Mouse (Mus musculus) hindbrain, embryonic 14.5 days (tissue): Measurements from ENCODE around the gene Ubl4b. TPM values are rescaled to one million over a fixed set of nuclear protein-coding genes. Genes with fewer than 3 reads are reported as not detected.

Source experiments
- ATAC-seq: fragments of 200-750 bp; cut with Nextera tagmentation; 2 replicates; pipeline ENCODE4 v1.8.0; 2017; ENCODE audit warnings: moderate number of reproducible peaks, mild to moderate bottlenecking, moderate TSS enrichment, moderate library complexity; ENCODE audit not compliant: low FRiP score
- DNase-seq: peaks from one replicate; pipeline ENCODE4 v3.0.0-alpha.2; 2015; ENCODE audit warnings: low spot score
- H3K27ac ChIP-seq: fragments of 300-500 bp; sonication (generic); 2 replicates; pipeline ENCODE4 v1.5.1; 2014; ENCODE audit warnings: mild to moderate bottlenecking, moderate library complexity
- H3K27me3 ChIP-seq: fragments of 300-500 bp; sonication (generic); 2 replicates; pipeline ENCODE4 v1.6.1; 2014; ENCODE audit warnings: mild to moderate bottlenecking, low read length, mixed read lengths; ENCODE audit not compliant: control insufficient read depth, insufficient read depth
- H3K36me3 ChIP-seq: fragments of 300-500 bp; sonication (generic); replicated peaks from 2 replicates; pipeline ENCODE4 v1.6.1; 2014; ENCODE audit not compliant: control insufficient read depth, insufficient read depth
- H3K4me1 ChIP-seq: fragments of 300-500 bp; sonication (generic); replicated peaks from 2 replicates; pipeline ENCODE4 v1.6.1; 2014; ENCODE audit warnings: antibody characterized with exemption, low read length, mixed read lengths; ENCODE audit not compliant: control insufficient read depth, insufficient read depth
- H3K4me2 ChIP-seq: fragments of 300-500 bp; sonication (generic); replicated peaks from 2 replicates; pipeline ENCODE4 v1.6.1; 2014; ENCODE audit warnings: mild to moderate bottlenecking, moderate library complexity
- H3K4me3 ChIP-seq: fragments of 300-500 bp; sonication (generic); replicated peaks from 2 replicates; pipeline ENCODE4 v1.5.1; 2014; ENCODE audit warnings: mild to moderate bottlenecking, low read length
- H3K9ac ChIP-seq: fragments of 300-500 bp; sonication (generic); 2 replicates; pipeline ENCODE4 v1.6.1; 2014
- H3K9me3 ChIP-seq: fragments of 300-500 bp; sonication (generic); 2 replicates; pipeline ENCODE4 v1.6.1; 2016; ENCODE audit warnings: low read length; ENCODE audit not compliant: control insufficient read depth
- WGBS: fragments of 180-500 bp; shearing (Covaris S2); extraction: QIAGEN DNeasy Blood & Tissue Kit; methylation state at CpG from one replicate; pipeline ENCODE4 v1.1.7; 2014; 5-methylcytosine and 5-hydroxymethylcytosine counted together
- polyA plus RNA-seq: library from polyadenylated mRNA; unstranded; fragments of >200 nt; fragmentation: Nextera tagmentation; extraction: Ambion mirVana; gene quantifications from 2 replicates; pipeline ENCODE4 v1.2.1, GENCODE M21; 2014

The Ubl4b gene
- polyA plus RNA-seq, 1 experiment from 2014 or later, result not detected

DNA sequence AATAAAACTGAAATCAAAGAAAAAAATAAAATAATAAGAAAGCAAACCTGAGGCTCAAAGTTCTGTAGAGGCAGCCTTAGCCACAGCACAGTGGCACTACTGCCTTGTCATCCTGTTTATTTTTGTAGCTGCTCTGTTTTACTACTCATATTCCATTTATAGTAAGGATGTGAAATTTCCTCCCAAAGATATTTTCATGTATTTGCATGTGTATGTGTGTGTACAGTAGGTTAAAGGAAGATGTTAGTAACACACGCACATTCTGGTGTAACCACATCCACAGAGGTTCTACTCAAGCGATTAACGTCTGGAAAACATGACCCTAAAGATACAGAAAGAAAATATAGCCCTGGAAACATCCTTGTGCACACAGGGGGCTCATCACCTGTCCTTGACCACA, 21.9 kb upstream of the Ubl4b start:
- no peak overlapping the region for H3K27ac ChIP-seq
- ATAC-seq (no peak), DNase-seq (no peak)
- H3K4me3 ChIP-seq, result no peak overlapping the region
- no peak overlapping the region for H3K4me2 ChIP-seq
- H3K9me3 ChIP-seq, result no peaks in the 10 kb centered on the region
- no peaks in the 10 kb centered on the region for H3K36me3 ChIP-seq
- H3K27me3 ChIP-seq, result peaks cover 23% of the 10 kb centered on the region
- no peaks in the 10 kb centered on the region for H3K4me1 ChIP-seq
- WGBS, result 89% methylated on average over 3 of the region's 3 CpGs
- H3K9ac ChIP-seq, result no peak overlapping the region

DNA sequence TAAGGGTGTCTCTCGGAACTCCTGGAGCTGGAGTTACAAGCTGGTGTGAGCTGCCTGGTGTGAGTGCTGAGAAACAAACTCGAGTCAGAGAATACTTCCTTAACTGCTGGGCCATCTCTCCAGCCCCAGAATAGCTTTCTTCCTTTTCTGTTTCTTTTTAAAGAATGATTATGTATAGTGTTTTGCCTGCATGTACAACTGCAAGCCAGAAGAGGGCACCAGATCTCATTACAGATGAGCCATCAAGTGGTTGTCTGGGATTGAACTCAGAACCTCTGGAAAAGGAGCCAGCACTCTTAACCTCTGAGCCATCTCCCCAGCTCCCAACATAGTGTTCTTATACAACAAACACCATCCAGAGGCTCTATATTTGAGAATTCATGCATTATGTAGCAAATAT, 16.3 kb upstream of the Ubl4b start:
- Histone ChIP-seq H3K9me3 (no peaks in the 10 kb centered on the region), H3K9ac (no peak overlapping the region), H3K4me3 (no peak overlapping the region), H3K4me1 (no peaks in the 10 kb centered on the region), H3K4me2 (no peak overlapping the region), H3K36me3 (no peaks in the 10 kb centered on the region), H3K27ac (no peak overlapping the region), H3K27me3 (no peaks in the 10 kb centered on the region)
- no peak for DNase-seq
- WGBS, result 59% methylated on average over 2 of the region's 2 CpGs
- ATAC-seq, result no peak

DNA sequence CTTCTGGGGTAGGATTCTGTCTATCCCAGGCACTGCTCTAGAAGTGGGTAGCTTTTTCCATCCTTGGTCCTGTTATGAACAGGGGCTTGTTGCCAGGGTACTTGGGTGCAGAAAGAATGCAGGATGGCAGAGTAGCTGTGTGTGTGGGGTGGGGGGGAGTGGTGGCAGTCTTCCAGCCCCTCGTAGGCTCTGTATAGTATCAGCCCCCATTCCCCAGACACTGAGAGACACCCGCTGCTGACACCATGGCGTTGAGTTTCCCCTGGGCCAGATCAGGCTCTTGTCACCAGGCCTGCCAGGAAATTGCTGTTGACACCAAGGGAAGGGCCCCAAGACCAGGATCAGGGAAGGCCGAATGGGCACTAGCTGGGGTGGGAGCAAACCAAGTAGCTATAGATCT, 13.8 kb upstream of the Ubl4b start:
- no peak overlapping the region for H3K27ac ChIP-seq
- WGBS, result 48% methylated on average over 4 of the region's 4 CpGs
- no peaks in the 10 kb centered on the region for H3K27me3 ChIP-seq
- no peaks in the 10 kb centered on the region for H3K9me3 ChIP-seq
- DNase-seq (no peak), ATAC-seq (peak; percentile 62; the same call in 1 of the 2 replicates)
- H3K4me3 ChIP-seq, result no peak overlapping the region
- no peaks in the 10 kb centered on the region for H3K4me1 ChIP-seq
- H3K9ac ChIP-seq, result no peak overlapping the region
- no peak overlapping the region for H3K4me2 ChIP-seq
- no peaks in the 10 kb centered on the region for H3K36me3 ChIP-seq

DNA sequence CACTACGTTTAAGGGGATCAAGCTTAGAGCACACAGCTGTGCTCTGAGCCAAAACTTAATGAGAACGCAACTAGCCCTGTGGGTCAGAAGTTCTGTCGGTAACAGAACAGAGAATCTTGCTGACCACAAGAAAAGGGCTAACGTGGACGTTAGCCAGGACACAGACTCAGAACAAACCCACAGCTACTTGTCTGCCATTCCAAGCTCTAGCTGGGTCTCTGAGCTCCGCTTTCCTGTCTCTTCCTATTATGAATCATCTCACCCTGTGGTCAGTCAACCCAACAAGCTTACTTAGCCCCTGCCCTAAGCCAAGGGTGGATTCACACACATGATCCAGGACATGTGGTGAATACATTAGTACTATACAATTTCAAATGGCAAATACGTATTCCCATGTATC, 12.9 kb upstream of the Ubl4b start:
- Histone ChIP-seq H3K4me3 (no peak overlapping the region), H3K9ac (no peak overlapping the region), H3K4me2 (no peak overlapping the region), H3K27ac (no peak overlapping the region), H3K27me3 (no peaks in the 10 kb centered on the region), H3K36me3 (no peaks in the 10 kb centered on the region), H3K4me1 (no peaks in the 10 kb centered on the region), H3K9me3 (no peaks in the 10 kb centered on the region)
- no peak for ATAC-seq
- DNase-seq, result no peak
- 83% methylated on average over 7 of the region's 7 CpGs for WGBS

DNA sequence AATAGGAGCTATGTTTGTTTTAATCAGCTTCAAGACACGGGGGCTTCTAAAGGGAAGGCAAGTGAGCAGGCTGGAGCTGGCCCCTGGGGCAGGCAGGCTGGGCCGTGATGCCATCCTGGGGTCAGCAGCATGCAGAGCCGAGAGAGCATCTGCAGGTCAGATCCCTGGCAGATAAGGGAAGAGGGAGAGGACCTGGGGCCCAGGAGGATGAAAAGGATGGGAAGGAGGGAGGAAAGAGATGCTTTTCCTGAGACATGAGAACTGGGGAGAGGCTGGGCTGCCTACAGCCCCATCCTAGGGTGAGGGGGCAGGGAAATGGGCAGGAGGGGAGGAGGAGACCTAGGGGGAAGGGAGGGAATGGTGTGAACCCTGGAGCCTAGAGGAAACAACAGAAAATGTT, 10.5 kb upstream of the Ubl4b start:
- DNase-seq (no peak), ATAC-seq (no peak)
- H3K9ac ChIP-seq, result no peak overlapping the region
- H3K27me3 ChIP-seq, result no peaks in the 10 kb centered on the region
- H3K27ac ChIP-seq, result no peak overlapping the region
- no peaks in the 10 kb centered on the region for H3K36me3 ChIP-seq
- WGBS, result 52% methylated on average over 3 of the region's 3 CpGs
- H3K4me3 ChIP-seq, result no peak overlapping the region
- H3K4me1 ChIP-seq, result no peaks in the 10 kb centered on the region
- no peak overlapping the region for H3K4me2 ChIP-seq
- H3K9me3 ChIP-seq, result no peaks in the 10 kb centered on the region

DNA sequence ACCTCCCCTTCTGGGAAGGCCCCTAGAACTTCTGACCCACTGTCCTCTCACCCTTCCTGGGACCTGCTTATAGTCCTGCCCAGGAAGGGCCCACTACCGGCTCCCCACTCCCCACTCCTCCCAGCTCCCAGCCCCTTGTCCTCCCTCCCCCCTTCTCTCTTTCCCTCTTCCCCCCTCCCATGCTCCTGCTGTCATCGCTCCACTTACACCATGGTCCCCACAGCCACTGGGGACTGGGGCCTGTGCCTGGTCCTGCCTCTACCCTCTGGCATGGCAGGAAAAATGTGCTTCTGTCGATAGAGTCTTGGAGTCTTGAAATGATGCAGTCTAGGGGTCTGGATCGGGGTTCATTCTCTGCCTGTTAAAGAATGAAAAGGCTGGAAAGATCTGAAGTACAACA, 9.0 kb upstream of the Ubl4b start:
- 41% methylated on average over 4 of the region's 4 CpGs for WGBS
- no peak overlapping the region for H3K4me3 ChIP-seq
- H3K9me3 ChIP-seq, result no peaks in the 10 kb centered on the region
- ATAC-seq (peak; percentile 35; the same call in 1 of the 2 replicates), DNase-seq (no peak)
- no peaks in the 10 kb centered on the region for H3K27me3 ChIP-seq
- no peaks in the 10 kb centered on the region for H3K4me1 ChIP-seq
- no peak overlapping the region for H3K27ac ChIP-seq
- H3K36me3 ChIP-seq, result no peaks in the 10 kb centered on the region
- no peak overlapping the region for H3K4me2 ChIP-seq
- H3K9ac ChIP-seq, result no peak overlapping the region

DNA sequence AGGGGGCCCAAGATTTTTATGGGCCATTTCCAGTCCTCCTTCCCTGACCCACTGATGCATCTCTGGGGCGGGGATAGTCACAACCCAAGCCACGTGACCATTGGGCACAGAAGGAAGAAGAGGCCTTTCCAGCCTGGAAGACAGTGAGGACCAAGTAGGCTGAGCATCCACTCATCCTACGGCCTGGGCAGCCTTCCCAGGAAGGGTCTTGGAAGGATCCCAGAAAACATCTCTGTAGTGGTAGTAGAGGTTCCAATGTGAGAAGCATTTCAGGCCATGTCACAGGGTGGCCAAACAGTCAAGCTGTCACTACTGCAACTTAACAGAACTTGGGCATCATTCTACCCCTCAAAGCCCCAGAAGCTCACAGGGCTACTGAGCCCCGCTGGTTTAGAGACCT, 7.7 kb upstream of the Ubl4b start:
- Histone ChIP-seq H3K9ac (no peak overlapping the region), H3K27ac (no peak overlapping the region), H3K9me3 (no peaks in the 10 kb centered on the region), H3K27me3 (no peaks in the 10 kb centered on the region), H3K4me3 (no peak overlapping the region), H3K36me3 (no peaks in the 10 kb centered on the region), H3K4me1 (no peaks in the 10 kb centered on the region), H3K4me2 (no peak overlapping the region)
- ATAC-seq (no peak), DNase-seq (no peak)
- 90% methylated on average over 4 of the region's 4 CpGs for WGBS

DNA sequence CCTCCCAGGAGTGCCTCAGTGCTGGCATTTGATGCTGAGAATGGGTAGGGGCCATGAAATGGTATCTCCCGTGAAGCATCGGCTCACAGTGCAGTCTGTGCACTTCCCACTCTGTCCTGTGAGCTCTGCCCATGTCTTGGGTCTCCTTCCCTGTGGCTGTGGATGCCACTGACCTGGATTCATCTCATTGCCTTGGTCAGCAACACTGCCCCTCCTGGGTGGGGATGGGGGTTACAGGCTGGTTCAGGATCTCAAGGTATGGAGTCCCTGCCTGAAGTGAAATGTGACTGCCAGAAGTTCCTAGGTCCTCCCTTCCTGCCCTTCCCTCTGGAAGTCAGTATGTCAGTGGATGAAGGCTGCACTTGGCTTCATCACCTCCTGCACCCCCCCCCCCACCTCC, 7.2 kb upstream of the Ubl4b start:
- Histone ChIP-seq H3K4me1 (no peaks in the 10 kb centered on the region), H3K36me3 (no peaks in the 10 kb centered on the region), H3K4me3 (no peak overlapping the region), H3K9me3 (no peaks in the 10 kb centered on the region), H3K9ac (no peak overlapping the region), H3K27ac (no peak overlapping the region), H3K4me2 (no peak overlapping the region), H3K27me3 (no peaks in the 10 kb centered on the region)
- 88% methylated on average over 2 of the region's 2 CpGs for WGBS
- DNase-seq (no peak), ATAC-seq (no peak)

DNA sequence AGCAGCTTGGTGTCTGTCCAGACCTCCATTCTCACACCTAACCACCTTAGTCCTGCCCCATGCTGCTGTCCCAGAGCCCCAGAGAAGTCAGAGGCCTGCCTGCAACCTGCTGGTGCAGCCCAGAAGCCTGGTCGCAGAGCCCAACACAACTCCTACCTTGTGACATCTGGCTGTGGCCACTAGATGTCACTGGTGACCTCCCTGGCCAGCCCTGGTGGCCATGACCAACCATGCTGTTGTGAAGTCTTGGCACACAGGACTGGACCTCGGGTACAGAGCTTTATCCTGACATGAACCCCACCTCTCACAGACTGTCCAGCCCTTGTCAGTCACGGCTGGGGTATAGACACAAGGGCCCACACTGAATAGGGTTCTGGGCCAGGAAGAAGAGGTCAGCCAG, 4.3 kb upstream of the Ubl4b start:
- 17% methylated on average over 3 of the region's 3 CpGs for WGBS
- Histone ChIP-seq H3K36me3 (no peaks in the 10 kb centered on the region), H3K9ac (no peak overlapping the region), H3K4me2 (no peak overlapping the region), H3K27ac (no peak overlapping the region), H3K9me3 (no peaks in the 10 kb centered on the region), H3K27me3 (no peaks in the 10 kb centered on the region), H3K4me3 (no peak overlapping the region), H3K4me1 (no peaks in the 10 kb centered on the region)
- ATAC-seq (peak; percentile 52; the same call in 1 of the 2 replicates), DNase-seq (peak; percentile 73)

DNA sequence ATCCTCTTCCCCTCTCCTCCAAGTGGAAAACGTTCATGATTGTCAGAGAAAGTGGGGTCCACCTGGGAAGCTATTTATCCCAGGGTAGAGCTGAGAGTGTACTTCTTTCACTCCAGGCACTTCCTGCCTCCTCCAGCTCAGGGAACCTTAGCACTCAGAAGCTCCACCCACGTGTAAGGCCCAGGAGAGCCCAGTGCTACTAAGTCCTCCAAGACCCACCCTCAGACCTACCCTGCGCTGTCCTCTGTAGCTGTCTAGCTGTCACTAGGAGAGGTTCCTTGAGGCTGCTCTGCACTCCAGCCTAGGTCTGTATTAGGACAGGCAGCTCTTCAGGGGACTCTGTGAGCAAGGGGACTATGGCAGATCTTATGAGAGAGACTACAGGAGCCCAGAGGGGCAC, 3.9 kb upstream of the Ubl4b start:
- H3K27ac ChIP-seq, result no peak overlapping the region
- DNase-seq (no peak), ATAC-seq (peak; percentile 7; the same call in 1 of the 2 replicates)
- no peak overlapping the region for H3K9ac ChIP-seq
- no peaks in the 10 kb centered on the region for H3K36me3 ChIP-seq
- H3K9me3 ChIP-seq, result no peaks in the 10 kb centered on the region
- no peak overlapping the region for H3K4me3 ChIP-seq
- H3K4me1 ChIP-seq, result no peaks in the 10 kb centered on the region
- H3K27me3 ChIP-seq, result no peaks in the 10 kb centered on the region
- 28% methylated on average over 3 of the region's 3 CpGs for WGBS
- no peak overlapping the region for H3K4me2 ChIP-seq
